Mouse (Mus musculus): ENCODE results near the gene Fezf2.

DNA sequence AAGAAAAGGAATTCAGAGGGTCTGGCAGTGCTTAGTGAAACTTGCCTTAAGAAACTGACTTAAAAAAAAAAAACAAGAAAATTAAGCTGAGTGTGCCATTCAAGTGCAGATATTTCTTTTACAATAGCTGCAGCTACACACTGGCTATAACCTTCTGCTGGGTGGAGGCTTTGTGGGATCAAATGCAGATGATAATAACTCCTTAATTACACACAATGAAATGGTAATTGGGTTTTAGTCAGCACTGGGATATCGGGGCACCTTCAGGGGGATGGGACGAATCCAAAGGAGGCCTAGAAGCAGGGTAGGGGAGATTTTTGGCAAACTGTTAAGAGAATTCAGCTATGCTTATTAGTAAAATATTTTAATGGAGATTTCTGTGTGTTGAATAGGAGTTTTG, 27.5 kb upstream of the Fezf2 start:
- TF ChIP-seq POLR2A (IDR thresholded peaks at IDR 0.05; ENCODE audit: borderline replicate concordance, extremely low read depth, insufficient read depth, insufficient read length, poor library complexity, severe bottlenecking), result no peak
- no peak for TF ChIP-seq CTCF (IDR thresholded peaks at IDR 0.05; ENCODE audit: borderline replicate concordance, extremely low read depth, insufficient read depth, insufficient read length)
